Mouse (Mus musculus) erythroblast, embryonic 14.5 days (primary cell): Measurements from ENCODE around the gene Bhlha9.

Source experiments
- GATA1 ChIP-seq: IDR thresholded peaks from 2 replicates; pipeline ENCODE4 v1.6.1; 2012; ENCODE audit warnings: low read length, inconsistent platforms, mixed read lengths
- TAL1 ChIP-seq: IDR thresholded peaks from 3 replicates; pipeline ENCODE4 v1.6.1; 2012; ENCODE audit warnings: low read length, inconsistent platforms, mixed read lengths

DNA sequence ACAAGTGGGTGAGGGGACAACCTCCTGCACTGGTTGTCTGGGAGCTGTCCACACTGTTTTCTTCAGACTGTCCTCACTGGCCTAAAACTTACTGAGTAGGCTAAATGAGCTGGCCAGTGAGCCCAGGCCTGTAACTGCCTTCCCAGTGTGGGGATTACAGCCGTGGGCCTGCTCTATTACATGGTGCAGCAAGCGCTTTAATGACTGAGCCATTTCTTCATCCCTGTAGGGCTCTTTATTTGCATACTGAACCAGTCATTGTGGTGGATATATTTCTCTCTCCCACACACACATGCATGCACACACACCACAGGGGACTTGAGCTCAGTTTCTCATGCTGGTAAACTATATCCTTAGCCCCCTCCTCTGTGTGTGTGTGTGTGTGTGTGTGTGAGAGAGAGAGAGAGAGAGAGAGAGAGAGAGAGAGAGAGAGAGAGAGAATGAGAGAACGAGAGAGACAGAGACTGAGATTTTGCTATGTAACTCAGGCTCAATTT is 19.4 kb upstream of the Bhlha9 start:
- TF ChIP-seq TAL1 = no peak
- TF ChIP-seq GATA1 = no peak
